Mouse (Mus musculus) stomach, embryonic 16.5 days (tissue): Measurements from ENCODE around the gene Anp32a. TPM values are rescaled to one million over a fixed set of nuclear protein-coding genes. Genes with fewer than 3 reads are reported as not detected.

Experiments
- ATAC-seq: fragments of 200-750 bp; cut with Nextera tagmentation; 2 replicates; pipeline ENCODE4 v1.8.0; 2017; ENCODE audit warnings: moderate number of reproducible peaks, moderate TSS enrichment; ENCODE audit not compliant: insufficient read depth, low FRiP score
- H3K27ac ChIP-seq: fragments of 300-500 bp; sonication (generic); 2 replicates; pipeline ENCODE4 v1.5.1; 2014; ENCODE audit warnings: low read length
- H3K27me3 ChIP-seq: fragments of 300-500 bp; sonication (generic); 2 replicates; pipeline ENCODE4 v1.6.1; 2014; ENCODE audit warnings: low read length, control low read depth, mixed read lengths; ENCODE audit not compliant: control insufficient read depth, insufficient read depth
- H3K36me3 ChIP-seq: fragments of 300-500 bp; sonication (generic); 2 replicates; pipeline ENCODE4 v1.6.1; 2014; ENCODE audit warnings: low read length; ENCODE audit not compliant: control insufficient read depth, insufficient read depth
- H3K4me1 ChIP-seq: fragments of 300-500 bp; sonication (generic); 2 replicates; pipeline ENCODE4 v1.6.1; 2014; ENCODE audit warnings: low read length, control low read depth, mixed read lengths; ENCODE audit not compliant: control insufficient read depth, insufficient read depth
- H3K4me2 ChIP-seq: fragments of 300-500 bp; sonication (generic); 2 replicates; pipeline ENCODE4 v1.6.1; 2014; ENCODE audit warnings: low read depth, low read length, mixed read lengths
- H3K4me3 ChIP-seq: fragments of 300-500 bp; sonication (generic); replicated peaks from 2 replicates; pipeline ENCODE4 v1.5.1; 2014; ENCODE audit warnings: mild to moderate bottlenecking, low read length
- H3K9ac ChIP-seq: fragments of 300-500 bp; sonication (generic); 2 replicates; pipeline ENCODE4 v1.6.1; 2014; ENCODE audit warnings: low read length
- H3K9me3 ChIP-seq: fragments of 300-500 bp; sonication (generic); replicated peaks from 2 replicates; pipeline ENCODE4 v1.6.1; 2016; ENCODE audit warnings: low read length, control low read depth; ENCODE audit not compliant: control insufficient read depth
- WGBS: fragments of 180-500 bp; shearing (Covaris S2); extraction: QIAGEN DNeasy Blood & Tissue Kit; methylation state at CpG from one replicate; pipeline ENCODE4 v1.1.7; 2014; 5-methylcytosine and 5-hydroxymethylcytosine counted together
- polyA plus RNA-seq: library from polyadenylated mRNA; unstranded; fragments of >200 nt; fragmentation: Nextera tagmentation; extraction: Ambion mirVana; gene quantifications from 2 replicates; pipeline ENCODE4 v1.2.1, GENCODE M21; 2015

The Anp32a gene
- 117 and 125 TPM in 2 replicates for polyA plus RNA-seq

DNA sequence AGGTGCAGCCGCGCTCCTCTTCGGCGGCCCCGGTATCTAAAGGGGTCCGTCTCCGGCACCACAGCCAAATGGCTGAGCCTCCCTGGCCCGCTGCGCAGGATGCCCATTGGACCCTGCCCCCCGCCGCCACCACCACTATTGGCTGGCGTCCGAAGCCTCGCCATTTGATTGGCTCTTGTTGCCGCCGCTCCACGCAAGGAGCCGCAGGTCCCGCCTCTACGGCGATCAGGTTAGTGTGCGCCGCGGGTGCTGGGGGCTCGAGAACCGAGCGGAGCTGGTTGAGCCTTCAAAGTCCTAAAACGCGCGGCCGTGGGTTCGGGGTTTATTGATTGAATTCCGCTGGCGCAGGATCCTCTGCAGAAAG, at the start of gene Anp32a:
TSS of gene Anp32a (plus strand) at position 171 of the 364 bp plus-strand sequence.
- H3K4me1 ChIP-seq = peaks cover 17% of the 10 kb centered on the region
- peak; percentile 91 for ATAC-seq
- no peaks in the 10 kb centered on the region for H3K27me3 ChIP-seq
- no peaks in the 10 kb centered on the region for H3K9me3 ChIP-seq
- H3K4me3 ChIP-seq = peak within 1 kb of the TSS; percentile 70
- peak within 1 kb of the TSS; percentile 93 for H3K9ac ChIP-seq
- WGBS = under 1% methylated on average over 34 of the region's 34 CpGs
- no peaks in the 10 kb centered on the region for H3K36me3 ChIP-seq
- H3K4me2 ChIP-seq = peak within 1 kb of the TSS; percentile 93
- peak within 1 kb of the TSS; percentile 99 for H3K27ac ChIP-seq

DNA sequence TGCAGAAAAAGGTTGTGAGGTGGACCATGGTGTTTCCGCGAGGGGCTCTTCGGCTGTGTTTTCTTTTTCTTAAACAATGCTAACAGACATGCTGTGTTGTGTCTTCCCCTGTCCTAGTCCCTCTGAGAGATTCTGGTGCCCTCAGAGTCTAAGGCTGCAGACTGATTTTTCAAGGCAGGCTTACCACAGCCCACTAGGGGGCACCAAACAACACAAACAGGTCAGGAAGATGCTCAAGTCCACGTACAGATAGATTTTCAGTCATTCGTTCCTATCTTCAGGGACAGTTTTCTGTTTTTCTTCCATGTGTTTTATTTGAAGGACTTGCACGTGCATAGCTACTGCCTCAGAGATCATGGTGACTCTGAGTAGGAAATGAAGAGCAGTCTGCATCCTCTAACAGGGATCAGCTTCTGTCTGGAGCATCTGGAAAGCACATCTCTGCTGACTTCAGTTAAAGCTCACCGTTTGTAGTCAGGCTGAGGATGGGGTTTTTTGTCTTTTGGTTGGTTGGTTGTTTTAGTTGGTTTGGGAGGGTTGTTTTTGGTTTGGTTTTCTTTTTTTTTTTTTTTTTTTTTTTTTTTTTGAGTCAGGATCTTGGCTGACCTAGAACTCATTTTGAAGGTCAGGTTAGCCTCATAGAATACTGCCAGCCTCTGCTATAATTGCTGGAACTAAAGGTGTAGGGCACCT, 45.9 kb upstream of the Anp32a start:
- no peak overlapping the region for H3K4me3 ChIP-seq

DNA sequence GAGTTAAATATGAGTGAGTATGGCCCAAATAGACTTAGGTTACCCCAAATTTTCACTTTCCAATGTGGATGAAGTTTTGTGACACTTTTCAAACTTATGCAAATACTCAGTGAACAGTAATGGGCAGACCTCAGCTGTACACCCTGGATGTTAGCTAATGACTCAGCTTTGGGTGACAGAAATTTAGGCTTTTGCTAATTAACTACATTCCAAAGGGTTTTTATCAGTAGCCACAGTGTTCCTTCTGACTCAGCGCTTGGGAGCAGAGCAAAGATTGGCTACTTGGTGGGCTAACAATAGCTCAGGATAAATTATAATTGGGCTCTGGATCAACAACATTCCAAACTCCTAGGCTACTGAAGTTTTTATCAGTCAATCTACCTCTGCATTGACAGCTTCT, 44.2 kb upstream of the Anp32a start:
- Histone ChIP-seq H3K4me1 (no peaks in the 10 kb centered on the region), H3K4me2 (no peak overlapping the region), H3K36me3 (no peaks in the 10 kb centered on the region), H3K27ac (no peak overlapping the region), H3K9ac (no peak overlapping the region), H3K9me3 (no peaks in the 10 kb centered on the region), H3K4me3 (no peak overlapping the region), H3K27me3 (no peaks in the 10 kb centered on the region)
- WGBS = 71% methylated on average over 1 of the region's 1 CpGs
- no peak for ATAC-seq

More for the DNA sequence above, 45.9 kb upstream of the Anp32a start:
- Histone ChIP-seq H3K27me3 (no peaks in the 10 kb centered on the region), H3K9ac (no peak overlapping the region), H3K4me2 (no peak overlapping the region), H3K9me3 (no peaks in the 10 kb centered on the region), H3K27ac (no peak overlapping the region), H3K4me1 (no peaks in the 10 kb centered on the region), H3K36me3 (no peaks in the 10 kb centered on the region)
- ATAC-seq = no peak
- WGBS = 30% methylated on average over 7 of the region's 7 CpGs

DNA sequence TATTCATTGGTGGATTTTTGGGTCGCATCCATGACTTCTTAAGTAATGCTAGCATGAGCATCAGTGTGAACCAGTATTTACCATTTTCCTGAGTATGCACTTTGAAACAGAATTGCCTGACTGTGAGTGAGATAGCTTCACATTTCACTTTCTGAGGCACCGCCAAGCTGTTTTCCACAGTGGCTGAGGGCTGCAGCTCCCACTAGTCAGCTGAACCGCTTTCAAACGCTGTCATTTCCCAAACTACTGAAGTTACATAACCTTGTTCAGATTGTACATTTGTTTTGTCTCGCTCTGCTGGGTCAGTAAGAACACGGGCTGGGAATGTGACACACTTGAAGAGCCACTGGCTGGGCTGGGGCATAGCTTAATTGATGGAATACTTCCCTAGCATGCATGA, 25.5 kb upstream of the Anp32a start:
- no peak overlapping the region for H3K4me2 ChIP-seq
- H3K27me3 ChIP-seq = no peaks in the 10 kb centered on the region
- WGBS = 91% methylated on average over 6 of the region's 6 CpGs
- no peaks in the 10 kb centered on the region for H3K36me3 ChIP-seq
- no peaks in the 10 kb centered on the region; the same call in 1 of the 2 replicates for H3K9me3 ChIP-seq
- H3K4me1 ChIP-seq = no peaks in the 10 kb centered on the region
- H3K4me3 ChIP-seq = no peak overlapping the region
- H3K27ac ChIP-seq = no peak overlapping the region
- no peak for ATAC-seq
- no peak overlapping the region for H3K9ac ChIP-seq

DNA sequence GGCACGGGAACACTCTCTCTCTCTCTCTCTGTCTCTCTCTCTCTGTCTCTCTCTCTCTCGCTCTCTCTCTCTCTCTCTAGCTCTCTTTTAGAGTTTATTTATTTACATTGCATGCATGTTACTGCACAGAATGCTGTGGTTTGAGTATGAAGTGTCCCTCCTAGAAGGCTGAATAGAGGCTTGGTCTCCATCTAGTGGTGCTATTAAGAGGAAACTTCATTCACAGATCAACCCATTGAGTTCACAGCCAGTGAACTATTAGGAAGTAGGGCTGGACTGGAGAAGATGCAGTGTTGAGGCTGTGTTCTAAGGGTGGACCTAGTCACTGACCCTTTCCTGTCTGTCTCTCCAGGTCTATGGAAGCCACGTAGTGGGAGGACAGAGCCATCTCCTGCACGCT, 22.4 kb upstream of the Anp32a start:
- Histone ChIP-seq H3K27me3 (no peaks in the 10 kb centered on the region), H3K36me3 (no peaks in the 10 kb centered on the region), H3K4me3 (no peak overlapping the region), H3K9ac (no peak overlapping the region), H3K9me3 (no peaks in the 10 kb centered on the region; the same call in 1 of the 2 replicates), H3K4me1 (no peaks in the 10 kb centered on the region), H3K4me2 (no peak overlapping the region), H3K27ac (no peak overlapping the region)
- no peak for ATAC-seq
- 68% methylated on average over 4 of the region's 4 CpGs for WGBS

DNA sequence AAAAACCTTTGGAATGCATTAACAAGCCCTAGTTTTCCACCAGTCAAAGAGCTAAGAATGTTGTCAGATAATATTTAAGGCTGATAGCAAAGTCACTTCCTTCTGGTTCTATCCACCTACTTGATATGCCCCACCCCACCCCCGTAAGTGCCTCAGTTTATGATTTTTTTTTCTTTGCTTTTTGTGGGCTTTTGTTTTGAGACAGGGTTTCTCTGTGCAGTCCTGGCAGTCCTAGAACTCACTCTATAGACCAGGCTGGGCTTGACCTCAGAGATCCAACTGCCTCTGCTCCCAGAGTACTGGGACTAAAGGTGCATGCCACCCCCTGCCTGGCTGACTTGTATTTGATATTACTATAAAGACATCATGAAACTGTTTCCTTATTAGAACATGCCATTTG, 17.3 kb upstream of the Anp32a start:
- 80% methylated on average over 1 of the region's 1 CpGs for WGBS
- Histone ChIP-seq H3K9me3 (no peaks in the 10 kb centered on the region), H3K4me2 (no peak overlapping the region), H3K27me3 (no peaks in the 10 kb centered on the region), H3K27ac (no peak overlapping the region), H3K9ac (no peak overlapping the region), H3K4me1 (no peaks in the 10 kb centered on the region), H3K4me3 (no peak overlapping the region), H3K36me3 (no peaks in the 10 kb centered on the region)
- ATAC-seq = no peak

DNA sequence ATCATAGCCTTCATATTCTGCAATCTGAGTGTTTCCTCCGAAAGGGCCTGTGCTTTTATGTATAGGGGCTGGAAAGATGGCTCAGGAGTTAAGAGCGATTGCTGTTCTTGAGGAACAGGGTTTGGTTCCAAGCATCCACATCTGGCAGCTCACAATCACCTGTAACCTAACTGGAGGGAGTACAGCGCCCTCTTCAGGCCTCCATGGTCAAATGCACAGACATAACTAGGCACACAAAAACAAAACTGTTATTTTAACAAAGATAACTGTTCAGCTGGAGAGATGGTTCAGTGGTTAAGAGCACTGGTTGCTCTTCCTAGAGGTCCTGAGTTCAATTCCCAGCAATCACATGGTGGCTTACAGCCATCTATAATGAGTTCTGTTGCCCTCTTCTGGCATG, 15.1 kb upstream of the Anp32a start:
- WGBS = 69% methylated on average over 3 of the region's 3 CpGs

DNA sequence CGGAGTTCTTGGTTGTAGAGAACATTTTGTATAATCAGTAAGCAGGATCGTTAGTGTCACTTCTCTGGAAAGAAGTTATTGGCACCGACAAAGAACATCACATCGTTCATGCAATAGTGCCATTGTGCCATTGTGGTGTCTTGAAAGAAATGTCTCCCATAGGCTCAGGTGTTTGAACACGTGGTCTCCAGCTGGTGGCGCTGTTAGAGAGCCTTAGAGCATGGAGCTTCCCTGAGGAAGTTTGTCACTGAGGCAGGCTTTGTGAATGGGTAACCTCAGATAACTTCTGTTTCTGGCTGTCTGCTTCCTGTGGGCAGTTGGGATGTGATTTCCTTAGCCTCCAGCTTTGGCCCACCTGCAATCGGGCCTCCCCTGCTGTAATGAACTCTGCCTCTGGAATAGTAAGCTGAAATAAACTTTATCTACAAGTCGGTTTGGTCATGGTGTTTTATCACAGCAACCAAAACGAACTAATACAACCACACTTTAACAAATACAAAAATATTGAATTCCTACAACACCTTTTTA, 6.7 kb upstream of the Anp32a start:
- Histone ChIP-seq H3K36me3 (no peaks in the 10 kb centered on the region), H3K27ac (no peak overlapping the region), H3K4me2 (no peak overlapping the region), H3K9ac (no peak overlapping the region), H3K4me3 (no peak overlapping the region), H3K27me3 (no peaks in the 10 kb centered on the region), H3K9me3 (no peaks in the 10 kb centered on the region), H3K4me1 (no peaks in the 10 kb centered on the region)
- WGBS = 90% methylated on average over 9 of the region's 9 CpGs
- no peak for ATAC-seq

More for the DNA sequence above, 15.1 kb upstream of the Anp32a start:
- H3K4me2 ChIP-seq = no peak overlapping the region
- H3K4me1 ChIP-seq = no peaks in the 10 kb centered on the region
- H3K9me3 ChIP-seq = no peaks in the 10 kb centered on the region
- H3K9ac ChIP-seq = no peak overlapping the region
- H3K4me3 ChIP-seq = no peak overlapping the region
- H3K36me3 ChIP-seq = no peaks in the 10 kb centered on the region
- ATAC-seq = no peak
- H3K27me3 ChIP-seq = no peaks in the 10 kb centered on the region
- H3K27ac ChIP-seq = no peak overlapping the region

DNA sequence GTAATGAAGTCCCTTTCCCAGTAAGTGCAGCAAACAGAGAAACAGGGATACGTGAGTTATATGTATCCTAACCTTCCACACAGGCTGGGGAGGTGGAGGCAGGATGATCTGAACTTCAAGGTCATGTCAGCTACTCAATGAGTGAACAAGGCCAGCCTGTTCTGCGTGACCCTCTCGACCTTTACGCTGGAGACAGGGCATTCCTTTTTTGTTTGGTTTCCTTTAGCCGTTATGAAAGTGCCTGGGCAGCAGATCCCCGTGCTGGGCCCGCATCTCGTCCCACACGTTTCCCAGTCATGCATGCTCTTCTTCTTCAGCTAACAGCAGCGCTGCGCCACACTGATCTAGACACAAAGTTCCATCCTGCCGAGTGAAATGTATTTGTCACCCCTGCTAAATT, 5.7 kb upstream of the Anp32a start:
- Histone ChIP-seq H3K4me2 (no peak overlapping the region), H3K9me3 (no peaks in the 10 kb centered on the region), H3K36me3 (no peaks in the 10 kb centered on the region), H3K4me3 (no peak overlapping the region), H3K9ac (no peak overlapping the region), H3K4me1 (peaks cover 3% of the 10 kb centered on the region; the same call in 1 of the 2 replicates), H3K27ac (no peak overlapping the region), H3K27me3 (no peaks in the 10 kb centered on the region)
- no peak for ATAC-seq
- WGBS = 44% methylated on average over 12 of the region's 12 CpGs
